In genomic region chr11:94128506-94128905, GRCm38 (mm10) we compare ENCODE assay signal across 9 mouse cellular contexts.
DNase-seq lines count a peak whose midpoint lies in the region; ATAC-seq lines count a peak whose summit lies in the region.
"Had no signal": no experiment of that assay in that cellular context is flagged by ENCODE, and none has a peak within 500 bp of the region (broad histone marks: within the 10 kb centered on the region; RNA-seq: fewer than 3 reads in every experiment).

No protein-coding gene starts in this region.

- no peak overlapping the region for H3K4me2 ChIP-seq in forebrain, embryonic 13.5 days
- no peak overlapping the region for H3K4me2 ChIP-seq in hindbrain, embryonic 15.5 days

- H3K9ac ChIP-seq in forebrain, embryonic 13.5 days = no peak overlapping the region
- no peak overlapping the region for H3K9ac ChIP-seq in hindbrain, embryonic 15.5 days

- H3K27ac ChIP-seq in forebrain, embryonic 10.5 days = no peak overlapping the region
- H3K27ac ChIP-seq in forebrain, embryonic 13.5 days = no peak overlapping the region
- H3K27ac ChIP-seq in hindbrain, embryonic 15.5 days (replicated peaks) = peak overlapping the region; percentile 4; the same call in 1 of the 2 replicates
- no peak overlapping the region for H3K27ac ChIP-seq in hindbrain, embryonic 10.5 days

- 89% methylated on average over 8 of the region's 8 CpGs for WGBS in forebrain, embryonic 10.5 days
- 85% methylated on average over 8 of the region's 8 CpGs for WGBS in forebrain, embryonic 13.5 days
- WGBS in hindbrain, embryonic 15.5 days = 82% methylated on average over 8 of the region's 8 CpGs
- WGBS in hindbrain, embryonic 10.5 days = 89% methylated on average over 8 of the region's 8 CpGs

- no peaks in the 10 kb centered on the region for H3K9me3 ChIP-seq in forebrain, embryonic 10.5 days
- no peaks in the 10 kb centered on the region for H3K9me3 ChIP-seq in forebrain, embryonic 13.5 days (replicated peaks)
- H3K9me3 ChIP-seq in hindbrain, embryonic 15.5 days = no peaks in the 10 kb centered on the region
- no peaks in the 10 kb centered on the region for H3K9me3 ChIP-seq in hindbrain, embryonic 10.5 days

- peaks cover 39% of the 10 kb centered on the region for H3K4me1 ChIP-seq in forebrain, embryonic 10.5 days
- H3K4me1 ChIP-seq in forebrain, embryonic 13.5 days = peaks cover 18% of the 10 kb centered on the region
- H3K4me1 ChIP-seq in hindbrain, embryonic 15.5 days (replicated peaks) = peaks cover 5% of the 10 kb centered on the region; the same call in 1 of the 2 replicates
- H3K4me1 ChIP-seq in hindbrain, embryonic 10.5 days (replicated peaks) = peaks cover 24% of the 10 kb centered on the region

- no peak overlapping the region for H3K4me3 ChIP-seq in forebrain, embryonic 10.5 days
- no peak overlapping the region for H3K4me3 ChIP-seq in forebrain, embryonic 13.5 days
- no peak overlapping the region for H3K4me3 ChIP-seq in hindbrain, embryonic 15.5 days
- no peak overlapping the region for H3K4me3 ChIP-seq in hindbrain, embryonic 10.5 days
- H3K4me3 ChIP-seq: left cerebral cortex, adult 2 months had no signal

- H3K36me3 ChIP-seq in forebrain, embryonic 10.5 days (replicated peaks) = peaks cover 41% of the 10 kb centered on the region
- peaks cover 33% of the 10 kb centered on the region for H3K36me3 ChIP-seq in forebrain, embryonic 13.5 days (ENCODE audit: poor library complexity, severe bottlenecking)
- H3K36me3 ChIP-seq in hindbrain, embryonic 15.5 days = peaks cover 21% of the 10 kb centered on the region
- peaks cover 45% of the 10 kb centered on the region for H3K36me3 ChIP-seq in hindbrain, embryonic 10.5 days

- no peak for ATAC-seq in forebrain, embryonic 13.5 days
- ATAC-seq in hindbrain, embryonic 15.5 days (ENCODE audit: low FRiP score, low read depth) = no peak

- H3K27me3 ChIP-seq in forebrain, embryonic 10.5 days (ENCODE audit: poor library complexity, severe bottlenecking) = no peaks in the 10 kb centered on the region
- no peaks in the 10 kb centered on the region for H3K27me3 ChIP-seq in forebrain, embryonic 13.5 days
- no peaks in the 10 kb centered on the region for H3K27me3 ChIP-seq in hindbrain, embryonic 15.5 days
- no peaks in the 10 kb centered on the region for H3K27me3 ChIP-seq in hindbrain, embryonic 10.5 days (ENCODE audit: insufficient read depth, poor library complexity, severe bottlenecking)

- DNase-seq in forebrain, embryonic 10.5 days (ENCODE audit: extremely low spot score, low spot score) = peak; percentile 13
- no peak for DNase-seq in hindbrain, embryonic 10.5 days (ENCODE audit: low spot score)
- DNase-seq in right cerebral cortex, postnatal 14 days = peak; percentile 11
- no peak for DNase-seq in right cerebral cortex, postnatal 36 days (ENCODE audit: low spot score in 2 of 2)
- no peak for DNase-seq in retina, embryonic 14.5 days (ENCODE audit: low spot score)
- DNase-seq in liver = no peak

Comparison
In these comparisons a context has a peak if more than half of its experiments do, and no peak if none do; other contexts are left out.
1. DNase-seq: peak in forebrain, embryonic 10.5 days (single experiment) and right cerebral cortex, postnatal 14 days (single experiment); none in hindbrain, embryonic 10.5 days (single experiment), right cerebral cortex, postnatal 36 days (0 of 2), retina, embryonic 14.5 days (single experiment) and liver (single experiment).